Mouse (Mus musculus): ENCODE results near the gene Parn. TPM values are rescaled to one million over a fixed set of nuclear protein-coding genes. Genes with fewer than 3 reads are reported as not detected.
"Not testable (repeated sequence)": the region's sequence is repeated elsewhere in the genome, so short reads cannot be mapped to it uniquely, and the experiment has no call there.

Gene Parn
- polyA plus RNA-seq, 1 experiment, result 15.1 TPM

DNA sequence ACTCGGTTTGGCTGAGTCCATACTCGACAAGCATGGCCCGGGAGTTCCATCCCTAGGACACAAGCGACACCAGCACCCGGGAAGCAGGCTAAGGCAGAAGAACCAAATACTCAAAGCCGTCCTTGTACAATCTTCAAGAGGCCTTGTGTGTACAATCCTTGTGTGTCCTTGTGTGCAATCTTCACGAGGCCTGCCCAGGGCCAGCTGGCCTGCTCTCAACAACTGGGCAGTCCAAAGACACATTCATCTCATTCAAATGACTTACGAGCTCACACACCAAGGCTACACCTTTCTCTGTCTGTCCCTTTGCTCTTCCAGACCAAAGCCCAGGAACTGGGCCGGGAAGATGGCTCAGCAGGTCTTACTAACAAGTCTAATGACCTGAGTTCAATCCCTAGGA, 7.2 kb downstream of the Parn start:
- Histone ChIP-seq H3K4me1 (ENCODE audit: control insufficient read depth, insufficient read depth, low read length) (no peaks in the 10 kb centered on the region), H3K27me3 (replicated peaks; ENCODE audit: control insufficient read depth, insufficient read depth, low read length) (no peaks in the 10 kb centered on the region), H3K4me3 (ENCODE audit: insufficient read depth, low read depth, low read length) (no peak overlapping the region), H3K36me3 (ENCODE audit: control insufficient read depth, insufficient read depth, low read length) (peaks cover 1% of the 10 kb centered on the region), H3K27ac (ENCODE audit: insufficient read depth, low read depth, low read length) (no peak overlapping the region)
- DNase-seq, result no peak
- 94% methylated on average over 9 of the region's 9 CpGs for WGBS
- TF ChIP-seq POLR2A (IDR thresholded peaks at IDR 0.05; ENCODE audit: low read depth, low read length) (no peak), CTCF (conservative IDR thresholded peaks at IDR 0.05; ENCODE audit: insufficient read depth, insufficient read length, low read depth, low read length) (no peak)

DNA sequence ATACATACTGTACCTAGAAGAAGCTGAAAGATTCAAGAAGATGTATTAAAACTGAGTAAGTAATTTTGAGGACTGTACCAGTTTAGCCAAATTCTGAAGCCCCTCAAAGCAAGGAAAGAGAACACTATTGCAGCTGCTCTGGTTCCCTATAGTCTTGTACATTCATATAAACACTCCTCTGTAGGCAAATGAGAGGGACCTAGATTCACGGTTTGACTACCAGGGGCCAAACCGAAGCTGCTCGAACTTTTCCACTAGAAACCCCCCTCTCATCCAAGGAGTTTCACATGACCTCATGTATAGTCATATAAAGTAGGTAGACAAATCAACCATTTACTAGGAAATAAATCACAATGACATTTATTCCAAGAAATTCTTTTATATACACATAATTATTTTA, 9.1 kb downstream of the Parn start:
- no peaks in the 10 kb centered on the region for H3K27me3 ChIP-seq (replicated peaks; ENCODE audit: control insufficient read depth, insufficient read depth, low read length)
- no peak overlapping the region for H3K27ac ChIP-seq (ENCODE audit: insufficient read depth, low read depth, low read length)
- no peak overlapping the region for H3K4me3 ChIP-seq (ENCODE audit: insufficient read depth, low read depth, low read length)
- H3K36me3 ChIP-seq (ENCODE audit: control insufficient read depth, insufficient read depth, low read length), result peaks cover 1% of the 10 kb centered on the region
- 92% methylated on average over 3 of the region's 3 CpGs for WGBS
- TF ChIP-seq CTCF (conservative IDR thresholded peaks at IDR 0.05; ENCODE audit: insufficient read depth, insufficient read length, low read depth, low read length) (no peak), POLR2A (IDR thresholded peaks at IDR 0.05; ENCODE audit: low read depth, low read length) (no peak)
- no peak for DNase-seq
- no peaks in the 10 kb centered on the region for H3K4me1 ChIP-seq (ENCODE audit: control insufficient read depth, insufficient read depth, low read length)

DNA sequence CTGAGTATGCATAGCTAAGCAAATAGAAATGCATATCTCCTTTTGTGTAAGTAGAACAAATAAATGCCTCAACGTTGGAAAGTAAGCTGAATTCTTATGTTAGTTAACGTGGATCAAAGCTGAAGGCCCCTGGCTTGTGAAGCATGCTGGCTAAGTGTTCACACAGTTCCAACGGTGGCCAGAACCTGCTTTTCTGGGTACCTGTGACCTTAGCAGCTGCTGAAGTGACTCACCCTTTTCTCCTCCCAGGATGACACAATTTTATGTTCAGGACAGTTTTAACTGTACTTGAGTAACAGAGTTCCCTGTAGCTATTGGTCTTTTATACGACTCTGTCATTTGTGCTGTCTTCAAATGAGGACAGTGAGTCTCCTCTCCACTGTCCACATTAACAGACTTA, 22.0 kb downstream of the Parn start:
- 85% methylated on average over 4 of the region's 4 CpGs for WGBS
- H3K4me1 ChIP-seq (ENCODE audit: control insufficient read depth, insufficient read depth, low read length), result no peaks in the 10 kb centered on the region
- no peaks in the 10 kb centered on the region for H3K27me3 ChIP-seq (replicated peaks; ENCODE audit: control insufficient read depth, insufficient read depth, low read length)
- DNase-seq, result no peak
- H3K36me3 ChIP-seq (ENCODE audit: control insufficient read depth, insufficient read depth, low read length), result peaks cover 10% of the 10 kb centered on the region
- no peak overlapping the region for H3K27ac ChIP-seq (ENCODE audit: insufficient read depth, low read depth, low read length)
- TF ChIP-seq CTCF (conservative IDR thresholded peaks at IDR 0.05; ENCODE audit: insufficient read depth, insufficient read length, low read depth, low read length) (no peak), POLR2A (IDR thresholded peaks at IDR 0.05; ENCODE audit: low read depth, low read length) (no peak)
- no peak overlapping the region for H3K4me3 ChIP-seq (ENCODE audit: insufficient read depth, low read depth, low read length)

DNA sequence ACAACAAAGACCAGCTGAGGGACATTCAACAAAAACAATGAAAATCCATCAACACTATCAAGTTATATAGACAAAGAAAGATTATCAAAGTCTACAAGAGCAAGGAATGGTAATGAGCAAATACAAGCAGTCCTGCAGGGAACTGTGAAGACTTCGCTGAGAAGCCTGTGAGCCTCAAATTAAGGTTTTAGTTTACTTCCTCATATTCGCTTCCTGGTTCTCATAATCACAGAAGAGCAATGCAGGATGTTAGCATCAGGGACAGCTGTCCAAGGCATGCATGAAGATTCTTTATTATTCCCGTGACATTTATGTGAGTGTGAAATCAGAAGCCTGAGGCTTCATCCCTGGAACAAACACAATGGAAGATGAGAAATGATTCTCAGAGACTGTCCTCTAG, 23.5 kb downstream of the Parn start:
- H3K27ac ChIP-seq (ENCODE audit: insufficient read depth, low read depth, low read length), result no peak overlapping the region
- no peak for TF ChIP-seq POLR2A (IDR thresholded peaks at IDR 0.05; ENCODE audit: low read depth, low read length)
- no peak for TF ChIP-seq CTCF (conservative IDR thresholded peaks at IDR 0.05; ENCODE audit: insufficient read depth, insufficient read length, low read depth, low read length)
- no peaks in the 10 kb centered on the region for H3K27me3 ChIP-seq (replicated peaks; ENCODE audit: control insufficient read depth, insufficient read depth, low read length)
- no peaks in the 10 kb centered on the region for H3K4me1 ChIP-seq (ENCODE audit: control insufficient read depth, insufficient read depth, low read length)
- no peak for DNase-seq
- H3K4me3 ChIP-seq (ENCODE audit: insufficient read depth, low read depth, low read length), result no peak overlapping the region
- H3K36me3 ChIP-seq (ENCODE audit: control insufficient read depth, insufficient read depth, low read length), result peaks cover 9% of the 10 kb centered on the region
- WGBS, result 79% methylated on average over 3 of the region's 3 CpGs

DNA sequence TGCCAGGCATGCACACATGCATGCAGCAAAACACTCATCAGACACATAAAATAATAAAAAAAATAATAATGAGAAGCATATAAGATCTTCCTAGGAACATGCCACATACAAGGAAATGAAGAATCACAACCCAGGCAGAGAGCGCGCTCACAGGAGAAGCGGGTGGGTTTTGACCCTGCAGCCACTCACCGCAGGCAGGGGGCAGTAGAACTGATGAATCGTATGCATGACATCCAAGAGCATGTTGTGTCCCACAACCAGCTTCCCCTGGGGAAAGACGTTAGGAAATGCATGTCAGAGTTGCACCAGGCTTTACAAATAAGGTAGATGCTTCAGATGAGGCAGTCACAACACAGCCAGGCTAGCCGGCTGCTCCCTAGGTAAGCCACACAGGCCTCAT, 27.9 kb downstream of the Parn start:
- WGBS, result 82% methylated on average over 7 of the region's 7 CpGs
- peak; percentile 4 for DNase-seq
- Histone ChIP-seq H3K27ac (ENCODE audit: insufficient read depth, low read depth, low read length) (no peak overlapping the region), H3K27me3 (replicated peaks; ENCODE audit: control insufficient read depth, insufficient read depth, low read length) (no peaks in the 10 kb centered on the region), H3K4me1 (ENCODE audit: control insufficient read depth, insufficient read depth, low read length) (no peaks in the 10 kb centered on the region), H3K4me3 (ENCODE audit: insufficient read depth, low read depth, low read length) (no peak overlapping the region), H3K36me3 (ENCODE audit: control insufficient read depth, insufficient read depth, low read length) (peaks cover 3% of the 10 kb centered on the region)
- peak; percentile 30; the same call in 1 of the 2 replicates for TF ChIP-seq CTCF (conservative IDR thresholded peaks at IDR 0.05; ENCODE audit: insufficient read depth, insufficient read length, low read depth, low read length)
- TF ChIP-seq POLR2A (IDR thresholded peaks at IDR 0.05; ENCODE audit: low read depth, low read length), result no peak

DNA sequence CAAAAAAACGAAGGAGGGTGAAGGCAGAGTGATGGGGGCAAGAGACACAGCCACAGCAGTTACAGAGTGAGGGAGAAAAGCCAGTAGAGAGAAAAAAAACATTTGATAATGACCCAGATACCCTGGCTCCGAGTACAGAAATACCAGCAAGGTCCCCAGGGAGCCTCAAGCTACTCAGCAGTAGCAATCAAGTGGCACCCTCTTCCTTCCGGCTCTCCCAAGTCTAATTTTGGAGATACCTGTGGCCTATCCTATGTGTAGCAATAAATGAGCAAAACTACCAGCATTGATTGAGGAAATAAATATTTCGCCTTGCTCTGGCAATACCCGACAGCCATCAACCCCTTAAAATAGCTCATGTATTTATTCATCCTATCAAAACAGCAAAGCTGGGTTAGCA, 28.5 kb downstream of the Parn start:
- peaks cover 3% of the 10 kb centered on the region for H3K36me3 ChIP-seq (ENCODE audit: control insufficient read depth, insufficient read depth, low read length)
- no peaks in the 10 kb centered on the region for H3K27me3 ChIP-seq (replicated peaks; ENCODE audit: control insufficient read depth, insufficient read depth, low read length)
- WGBS, result 80% methylated on average over 5 of the region's 5 CpGs
- no peaks in the 10 kb centered on the region for H3K4me1 ChIP-seq (ENCODE audit: control insufficient read depth, insufficient read depth, low read length)
- H3K27ac ChIP-seq (ENCODE audit: insufficient read depth, low read depth, low read length), result no peak overlapping the region
- no peak for DNase-seq
- no peak overlapping the region for H3K4me3 ChIP-seq (ENCODE audit: insufficient read depth, low read depth, low read length)
- no peak for TF ChIP-seq CTCF (conservative IDR thresholded peaks at IDR 0.05; ENCODE audit: insufficient read depth, insufficient read length, low read depth, low read length)
- no peak for TF ChIP-seq POLR2A (IDR thresholded peaks at IDR 0.05; ENCODE audit: low read depth, low read length)

DNA sequence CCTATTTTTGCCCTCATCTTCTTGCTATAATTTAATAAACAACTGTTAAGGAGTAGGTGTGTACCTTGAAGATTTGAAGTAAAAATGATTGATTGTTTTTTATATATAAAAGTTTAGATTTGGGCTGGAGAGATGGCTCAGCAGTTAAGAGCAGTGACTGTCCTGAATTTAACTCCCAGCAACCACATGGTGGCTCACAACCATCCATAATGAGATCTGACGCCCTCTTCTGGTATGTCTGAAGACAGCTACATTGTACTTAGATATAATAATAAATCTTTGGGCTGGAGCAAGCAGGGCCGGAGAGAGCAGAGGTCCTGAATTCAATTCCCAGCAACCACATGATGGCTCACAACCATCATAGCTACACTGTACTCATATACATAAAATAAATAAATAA, 29.8 kb downstream of the Parn start:
- H3K27ac ChIP-seq (ENCODE audit: insufficient read depth, low read depth, low read length); H3K4me3 ChIP-seq (ENCODE audit: insufficient read depth, low read depth, low read length); H3K4me1 ChIP-seq (ENCODE audit: control insufficient read depth, insufficient read depth, low read length); H3K27me3 ChIP-seq (replicated peaks; ENCODE audit: control insufficient read depth, insufficient read depth, low read length); H3K36me3 ChIP-seq (ENCODE audit: control insufficient read depth, insufficient read depth, low read length); DNase-seq: not testable (repeated sequence)
- WGBS, result 65% methylated on average over 2 of the region's 2 CpGs

DNA sequence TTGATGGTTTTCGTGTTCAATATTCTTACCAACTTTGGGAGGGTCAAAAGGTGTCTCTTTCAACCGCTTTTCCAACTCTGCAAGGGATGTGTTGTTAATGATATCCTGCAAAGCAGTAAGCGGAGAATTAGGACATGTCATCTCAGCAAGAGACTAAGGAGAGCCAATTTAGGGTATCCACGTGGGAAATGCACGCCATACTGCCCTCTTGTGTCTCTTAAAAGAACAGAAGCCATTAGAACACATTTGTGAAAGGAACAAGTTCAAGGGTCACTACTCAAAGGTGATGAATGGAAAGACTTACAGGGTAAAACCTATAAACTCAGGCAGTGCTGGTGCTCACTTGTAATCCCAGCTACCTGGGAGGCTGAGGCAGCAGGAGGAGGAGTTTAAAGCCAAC, 39.6 kb downstream of the Parn start:
- Histone ChIP-seq H3K27me3 (replicated peaks; ENCODE audit: control insufficient read depth, insufficient read depth, low read length) (no peaks in the 10 kb centered on the region), H3K4me3 (ENCODE audit: insufficient read depth, low read depth, low read length) (no peak overlapping the region), H3K4me1 (ENCODE audit: control insufficient read depth, insufficient read depth, low read length) (no peaks in the 10 kb centered on the region), H3K27ac (ENCODE audit: insufficient read depth, low read depth, low read length) (no peak overlapping the region), H3K36me3 (ENCODE audit: control insufficient read depth, insufficient read depth, low read length) (peaks cover 1% of the 10 kb centered on the region; the same call in 1 of the 2 replicates)
- 56% methylated on average over 5 of the region's 5 CpGs for WGBS
- TF ChIP-seq CTCF (conservative IDR thresholded peaks at IDR 0.05; ENCODE audit: insufficient read depth, insufficient read length, low read depth, low read length), result no peak
- no peak for TF ChIP-seq POLR2A (IDR thresholded peaks at IDR 0.05; ENCODE audit: low read depth, low read length)
- peak; percentile 14 for DNase-seq
